Mouse (Mus musculus): ENCODE measurements around the gene Cacnb2.
"Not testable (repeated sequence)": the region's sequence is repeated elsewhere in the genome, so short reads cannot be mapped to it uniquely, and the experiment has no call there.

- TF ChIP-seq CTCF (IDR thresholded peaks at IDR 0.05; ENCODE audit: low read depth, low read length); TAL1 (conservative IDR thresholded peaks at IDR 0.05; ENCODE audit: low read depth, low read length); GATA1 (IDR thresholded peaks at IDR 0.05; ENCODE audit: borderline replicate concordance, low read length); GATA2 (IDR thresholded peaks at IDR 0.05; ENCODE audit: borderline replicate concordance, low read depth, low read length); POLR2AphosphoS5 (IDR thresholded peaks at IDR 0.05; ENCODE audit: insufficient replicate concordance, low read depth, low read length): not testable (repeated sequence)
Observed at GRCm38 (mm10) chr2:14726601-14727000, 123.7 kb downstream of the Cacnb2 start.
